Mouse (Mus musculus): ENCODE measurements around the gene Sin3a. TPM values are rescaled to one million over a fixed set of nuclear protein-coding genes. Genes with fewer than 3 reads are reported as not detected.

The Sin3a gene
- polyA plus RNA-seq, 1 experiment from 2014 or later = 10.4 TPM

GRCm38 (mm10) chr9:57163137-57163536, 91.3 kb downstream of the Sin3a start:
- ATAC-seq (ENCODE audit: low FRiP score, low TSS enrichment) = no peak
- no peak for TF ChIP-seq EP300 (optimal IDR thresholded peaks at IDR 0.05)
- no peak for TF ChIP-seq CTCF (IDR thresholded peaks at IDR 0.05; ENCODE audit: low read depth)
- H3K4me1 ChIP-seq (replicated peaks; ENCODE audit: control insufficient read depth, insufficient read depth) = no peaks in the 10 kb centered on the region
- no peak overlapping the region for H3K9ac ChIP-seq (ENCODE audit: low read length)
- no peak overlapping the region for H3K4me2 ChIP-seq (replicated peaks; ENCODE audit: low read depth)
- 45% methylated on average over 2 of the region's 2 CpGs for WGBS
- H3K27me3 ChIP-seq (ENCODE audit: control insufficient read depth, insufficient read depth, low read length) = no peaks in the 10 kb centered on the region
- H3K4me3 ChIP-seq (ENCODE audit: low read depth, low read length) = no peak overlapping the region
- H3K36me3 ChIP-seq (ENCODE audit: control insufficient read depth, insufficient read depth, low read length) = no peaks in the 10 kb centered on the region
- DNase-seq (ENCODE audit: low spot score) = no peak
- H3K9me3 ChIP-seq (ENCODE audit: control insufficient read depth, low read length) = no peaks in the 10 kb centered on the region
- no peak overlapping the region for H3K27ac ChIP-seq (replicated peaks)

GRCm38 (mm10) chr9:57166173-57166572, 94.3 kb downstream of the Sin3a start:
- Histone ChIP-seq H3K4me2 (replicated peaks; ENCODE audit: low read depth) (no peak overlapping the region), H3K9ac (ENCODE audit: low read length) (no peak overlapping the region), H3K27ac (replicated peaks) (no peak overlapping the region), H3K4me1 (replicated peaks; ENCODE audit: control insufficient read depth, insufficient read depth) (no peaks in the 10 kb centered on the region), H3K36me3 (ENCODE audit: control insufficient read depth, insufficient read depth, low read length) (no peaks in the 10 kb centered on the region), H3K27me3 (ENCODE audit: control insufficient read depth, insufficient read depth, low read length) (no peaks in the 10 kb centered on the region), H3K9me3 (ENCODE audit: control insufficient read depth, low read length) (no peaks in the 10 kb centered on the region), H3K4me3 (ENCODE audit: low read depth, low read length) (no peak overlapping the region)
- 95% methylated on average over 2 of the region's 2 CpGs for WGBS
- no peak for DNase-seq (ENCODE audit: low spot score)
- ATAC-seq (ENCODE audit: low FRiP score, low TSS enrichment) = no peak
- no peak for TF ChIP-seq EP300 (optimal IDR thresholded peaks at IDR 0.05)
- TF ChIP-seq CTCF (IDR thresholded peaks at IDR 0.05; ENCODE audit: low read depth) = no peak

- DNase-seq (ENCODE audit: low spot score) (no peak), ATAC-seq (ENCODE audit: low FRiP score, low TSS enrichment) (0 out of 2 replicates have a peak, but pooled peaks have one; percentile 57)
- H3K36me3 ChIP-seq (ENCODE audit: control insufficient read depth, insufficient read depth, low read length) = no peaks in the 10 kb centered on the region
- H3K4me3 ChIP-seq (ENCODE audit: low read depth, low read length) = no peak overlapping the region
- no peaks in the 10 kb centered on the region for H3K9me3 ChIP-seq (ENCODE audit: control insufficient read depth, low read length)
- no peaks in the 10 kb centered on the region for H3K27me3 ChIP-seq (ENCODE audit: control insufficient read depth, insufficient read depth, low read length)
- no peak overlapping the region for H3K27ac ChIP-seq (replicated peaks)
- TF ChIP-seq CTCF (IDR thresholded peaks at IDR 0.05; ENCODE audit: low read depth) = no peak
- no peak overlapping the region for H3K4me2 ChIP-seq (replicated peaks; ENCODE audit: low read depth)
- H3K4me1 ChIP-seq (replicated peaks; ENCODE audit: control insufficient read depth, insufficient read depth) = no peaks in the 10 kb centered on the region
- no peak overlapping the region for H3K9ac ChIP-seq (ENCODE audit: low read length)
- WGBS = 58% methylated on average over 5 of the region's 5 CpGs
These were observed 96.6 kb downstream of the Sin3a start for GRCm38 (mm10) chr9:57168411-57168810.

Other genes with a start within 250 kb of the Sin3a start
- gene Odf3l1, start 207.4 kb upstream of the Sin3a start, polyA plus RNA-seq (2015; fragmentation: Nextera tagmentation; extraction: Ambion mirVana) = 0.57 and 0.71 TPM in 2 replicates
- gene Cspg4, start 207.0 kb upstream of the Sin3a start, polyA plus RNA-seq (2015; fragmentation: Nextera tagmentation; extraction: Ambion mirVana) = 7.8 and 9.0 TPM in 2 replicates
- gene Snx33, start 143.7 kb upstream of the Sin3a start, polyA plus RNA-seq (2015; fragmentation: Nextera tagmentation; extraction: Ambion mirVana) = 5.5 and 6.4 TPM in 2 replicates
- gene Imp3, start 134.6 kb upstream of the Sin3a start, polyA plus RNA-seq (2015; fragmentation: Nextera tagmentation; extraction: Ambion mirVana) = 75.3 and 83.8 TPM in 2 replicates
- gene Snupn, start 121.2 kb upstream of the Sin3a start, polyA plus RNA-seq (2015; fragmentation: Nextera tagmentation; extraction: Ambion mirVana) = 13.8 and 14.0 TPM in 2 replicates
- 11.4 and 13.9 TPM in 2 replicates for gene Ptpn9, start 77.1 kb upstream of the Sin3a start, polyA plus RNA-seq (2015; fragmentation: Nextera tagmentation; extraction: Ambion mirVana)
- gene Man2c1, start 58.6 kb downstream of the Sin3a start, polyA plus RNA-seq (2015; fragmentation: Nextera tagmentation; extraction: Ambion mirVana) = 35.2 and 39.5 TPM in 2 replicates
- 4.7 and 5.2 TPM in 2 replicates for gene Neil1, start 76.3 kb downstream of the Sin3a start, polyA plus RNA-seq (2015; fragmentation: Nextera tagmentation; extraction: Ambion mirVana)
- gene Commd4, start 86.3 kb downstream of the Sin3a start, polyA plus RNA-seq (2015; fragmentation: Nextera tagmentation; extraction: Ambion mirVana) = 74.9 and 75.3 TPM in 2 replicates
- 0.05 TPM in 1 of 2 replicates, not detected in the other for gene Trcg1, start 164.5 kb downstream of the Sin3a start, polyA plus RNA-seq (2015; fragmentation: Nextera tagmentation; extraction: Ambion mirVana)
- 10.4 and 10.9 TPM in 2 replicates for gene 1700017B05Rik, start 190.6 kb downstream of the Sin3a start, polyA plus RNA-seq (2015; fragmentation: Nextera tagmentation; extraction: Ambion mirVana)

Measured in stomach, postnatal 0 days (tissue).